Mouse (Mus musculus) kidney, postnatal 36 days (tissue): ENCODE data around the gene Cacnb3.

Experiments
- DNase-seq, 2 experiments: peaks; one replicate each; pipeline ENCODE4 v3.0.0; 2021 to 2022; ENCODE audit warnings: mixed read lengths in 2 of 2

Gene Cacnb3

DNA sequence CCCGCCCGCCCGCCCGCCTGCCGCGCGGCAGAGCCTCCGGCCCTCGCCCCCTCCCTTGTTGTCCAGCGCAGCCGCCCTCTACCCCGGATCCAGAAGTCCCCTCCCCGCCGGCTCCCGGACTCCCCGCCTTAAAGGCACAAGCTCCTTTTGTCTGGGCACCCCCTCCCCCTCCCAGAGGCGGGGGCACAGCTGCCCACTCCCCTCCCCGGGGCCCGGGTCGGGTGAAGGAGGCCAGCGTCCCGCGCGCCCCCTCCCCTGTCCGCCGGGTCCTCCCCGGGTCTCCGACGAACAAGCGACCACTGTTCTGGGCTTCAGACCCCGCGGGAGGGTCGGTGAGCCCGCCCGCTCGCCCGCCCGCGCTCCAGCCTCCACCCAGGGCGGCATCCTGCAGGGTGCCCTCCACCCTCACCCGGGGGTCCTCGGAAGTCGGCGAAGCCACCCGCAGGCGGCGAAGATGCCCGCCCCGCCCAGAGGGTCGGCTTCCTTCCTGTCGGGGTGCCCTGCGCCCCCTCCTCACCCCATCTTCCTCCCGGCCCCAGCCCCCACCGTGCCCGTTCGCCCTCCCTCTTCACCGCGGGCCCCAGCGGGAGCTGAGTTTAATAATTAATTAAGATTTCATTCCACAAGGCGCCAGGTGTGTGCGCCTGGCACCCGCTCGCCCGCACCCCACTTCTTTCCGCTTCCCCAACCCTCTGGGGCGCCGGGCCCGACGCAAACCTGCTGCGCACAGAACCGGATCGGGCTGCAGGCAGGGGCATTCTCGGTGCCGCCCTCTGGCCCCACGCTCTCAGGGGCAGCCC, 21.1 kb upstream of the Cacnb3 start, which contains the start of gene Adcy6:
Gene Adcy6, minus strand, starts transcription at position 746 of the 800 bp plus-strand sequence.
- DNase-seq: peak; percentile 92 to 93

GRCm38 (mm10) chr15:98610131-98610633, 20.5 kb upstream of the Cacnb3 start:
- no peak for DNase-seq

GRCm38 (mm10) chr15:98612229-98612628, 18.4 kb upstream of the Cacnb3 start:
- no peak for DNase-seq

GRCm38 (mm10) chr15:98614551-98614950, 16.1 kb upstream of the Cacnb3 start:
- DNase-seq: peak; percentile 77 to 83

DNA sequence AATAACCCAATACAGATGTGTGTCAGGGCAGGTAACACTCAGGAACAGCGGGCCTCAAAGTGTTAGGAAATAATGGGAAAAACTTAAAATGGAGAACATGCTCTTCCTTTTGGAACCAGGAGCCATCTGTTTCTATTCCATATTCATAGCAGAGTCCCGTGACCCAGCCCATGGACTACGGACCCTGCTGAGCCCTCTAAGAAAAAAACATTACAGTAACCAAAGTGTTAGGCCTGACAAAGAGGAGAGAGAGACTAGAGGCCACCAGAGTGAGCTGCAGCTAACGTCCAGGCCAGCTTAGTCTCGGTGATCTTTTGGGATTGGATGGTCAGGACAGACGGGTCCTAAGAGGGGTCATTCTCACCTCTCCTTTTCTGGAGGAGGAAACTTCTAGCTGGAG, 15.7 kb upstream of the Cacnb3 start:
- DNase-seq: peak; percentile 65 to 66

- no peak for DNase-seq
Observed at GRCm38 (mm10) chr15:98615751-98616150, 14.9 kb upstream of the Cacnb3 start.

DNA sequence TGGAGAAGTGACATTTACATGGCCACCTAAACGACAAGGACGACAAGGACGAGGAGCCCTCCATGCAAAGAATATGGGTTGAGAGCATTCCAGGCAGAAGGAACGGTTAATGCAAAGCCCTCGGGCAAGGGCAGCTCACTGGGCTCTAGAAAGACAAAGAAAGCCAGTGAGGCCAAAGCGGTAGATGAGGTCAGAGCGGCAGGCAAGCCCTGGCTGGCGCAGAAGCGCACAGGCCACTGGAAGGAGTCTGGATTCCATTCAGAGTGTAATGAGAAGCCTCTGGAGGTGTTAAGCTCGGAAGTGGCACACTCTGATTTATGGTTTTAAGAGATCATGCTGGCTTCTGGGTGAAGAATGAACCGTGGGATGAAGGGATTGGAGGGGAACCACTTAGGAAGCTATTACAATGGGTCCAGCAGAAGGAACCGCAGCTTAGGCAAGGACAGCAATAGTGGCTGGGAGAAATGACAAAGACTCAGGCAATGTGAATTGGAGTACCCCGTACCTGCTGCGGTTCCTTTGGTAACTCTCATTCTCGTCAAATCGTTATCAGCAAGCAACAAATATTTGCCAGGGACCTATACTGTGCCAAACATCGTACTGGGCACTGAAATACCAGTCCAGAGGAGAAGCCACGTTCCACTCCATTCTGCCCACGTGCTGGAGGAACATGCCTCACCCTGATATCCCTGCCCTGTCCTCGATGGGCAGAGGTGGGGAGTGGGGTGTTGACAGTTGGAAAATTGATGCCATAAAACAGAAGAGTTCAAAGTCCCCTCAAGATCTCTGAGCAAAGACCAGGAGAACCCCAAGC, 14.1 kb upstream of the Cacnb3 start:
- DNase-seq: peak; percentile 53 to 60

GRCm38 (mm10) chr15:98617176-98617537, 13.5 kb upstream of the Cacnb3 start:
- DNase-seq: peak; percentile 62 to 84

GRCm38 (mm10) chr15:98622199-98622598, 8.4 kb upstream of the Cacnb3 start:
- DNase-seq: peak; percentile 50 to 58

DNA sequence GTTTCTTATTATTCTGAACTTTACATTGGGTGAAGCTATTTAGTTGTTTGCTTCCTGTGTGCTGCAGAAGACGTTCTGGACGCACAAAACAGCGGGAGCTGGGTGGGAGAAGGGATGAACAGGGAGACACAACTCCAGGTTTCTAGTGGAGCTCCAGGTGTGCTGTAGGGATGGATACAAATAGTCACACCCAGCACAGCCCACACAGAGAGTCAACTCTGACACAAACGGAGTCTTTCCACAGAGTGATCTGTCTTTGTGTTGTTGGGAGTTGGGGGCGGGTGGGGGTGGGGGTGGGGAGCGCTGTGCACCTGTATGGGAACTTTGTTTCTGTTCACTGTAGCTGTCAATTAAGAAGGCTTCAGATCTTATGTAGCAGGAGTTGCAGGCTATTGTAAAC, 7.9 kb upstream of the Cacnb3 start:
- no peak for DNase-seq

DNA sequence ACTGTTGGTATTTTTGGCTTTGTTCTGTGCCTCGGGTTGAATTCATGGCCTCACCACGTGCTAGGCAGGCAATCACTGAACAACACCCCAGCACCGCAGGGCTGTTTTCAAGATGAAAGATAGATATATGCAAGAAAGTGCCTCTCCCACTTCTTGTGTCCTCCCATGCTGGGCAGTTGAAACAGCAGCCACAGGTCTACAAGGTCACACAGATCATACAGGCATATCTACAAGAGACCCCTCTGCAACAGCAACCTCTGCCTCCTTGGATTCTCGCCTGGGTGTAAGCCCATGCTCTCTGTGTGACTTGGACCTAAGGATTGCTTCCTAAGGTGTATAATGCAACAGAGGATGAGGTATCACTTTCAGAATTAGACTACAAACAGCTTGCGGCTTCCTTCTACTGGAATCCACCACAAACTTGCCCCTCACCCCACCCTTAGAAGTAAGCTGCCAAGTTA, 7.2 kb upstream of the Cacnb3 start:
- no peak for DNase-seq

DNA sequence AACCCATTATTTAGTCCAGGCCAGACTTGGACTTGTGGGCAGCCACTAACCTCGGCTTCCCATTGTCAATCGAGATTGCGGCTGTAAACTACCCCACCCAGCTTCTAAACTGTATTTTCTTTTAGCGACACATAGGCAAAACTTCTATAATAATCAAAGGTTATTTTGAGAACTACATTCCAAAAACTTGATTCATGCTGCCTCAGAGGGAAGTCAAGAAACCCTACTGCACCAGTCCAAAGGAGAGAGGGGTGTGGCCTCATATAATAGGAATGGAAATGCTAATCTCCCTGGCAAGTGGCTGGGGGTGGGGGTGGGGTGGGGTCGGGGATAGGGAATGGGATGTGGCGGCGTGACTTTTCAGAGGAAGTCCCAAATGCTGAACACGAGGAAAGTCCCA, 4.6 kb upstream of the Cacnb3 start:
- peak in 1 of 2 experiments; percentile 27 for DNase-seq

GRCm38 (mm10) chr15:98626487-98627212, 4.0 kb upstream of the Cacnb3 start:
- no peak for DNase-seq

DNA sequence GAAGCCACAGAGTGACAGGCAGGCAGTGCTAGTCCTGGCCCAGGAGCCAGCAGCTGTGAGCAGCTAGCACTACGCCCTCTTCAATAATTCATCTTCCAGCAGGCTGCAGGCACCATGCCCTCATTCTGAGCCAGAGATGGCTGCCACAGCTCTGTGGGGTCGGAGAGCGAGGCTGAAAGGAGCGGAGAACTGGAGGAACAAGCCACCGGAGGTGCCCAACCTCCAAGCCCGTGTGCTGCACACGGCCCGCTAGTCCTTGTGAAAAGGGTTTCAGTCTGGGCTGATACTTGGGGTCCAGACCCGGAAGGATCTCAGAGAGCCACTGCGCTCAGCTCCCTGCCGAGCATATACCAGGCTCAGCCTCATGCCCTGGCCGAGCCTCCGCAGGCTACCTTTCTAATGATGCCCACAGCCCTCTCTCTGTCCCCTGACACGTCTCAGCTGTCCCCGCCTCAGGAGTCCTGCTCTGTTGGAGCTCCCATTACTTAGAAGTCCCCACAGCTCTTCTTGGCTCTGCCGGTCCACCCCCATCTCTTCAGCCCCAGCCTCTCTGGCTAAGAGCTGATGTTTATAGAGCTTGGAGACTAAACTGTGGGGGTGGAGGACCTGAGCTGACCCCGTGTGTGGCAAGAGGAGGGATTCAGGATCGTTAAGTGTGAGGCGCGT, 1.9 kb upstream of the Cacnb3 start:
- no peak for DNase-seq

DNA sequence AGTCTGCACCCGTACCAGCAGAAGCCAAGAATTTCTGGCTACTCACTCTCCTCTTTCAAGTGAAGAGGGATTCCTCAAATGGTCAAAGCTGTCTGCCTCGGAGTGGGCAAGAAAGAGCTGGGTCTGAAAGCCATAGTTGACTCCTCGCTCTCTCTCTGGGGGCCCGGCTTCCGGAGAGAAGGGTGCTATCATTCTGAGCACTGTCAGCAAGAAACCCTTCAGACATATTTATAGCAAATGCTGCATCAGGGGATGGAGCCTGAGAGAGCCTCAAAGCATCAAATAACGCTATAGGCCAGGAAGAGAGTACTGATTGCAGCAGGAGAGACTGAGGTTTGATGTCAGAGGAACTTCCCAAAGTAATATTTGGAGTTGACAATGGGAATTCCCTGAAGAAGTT, 1.2 kb upstream of the Cacnb3 start:
- no peak for DNase-seq

GRCm38 (mm10) chr15:98631493-98631892, 853 bp downstream of the Cacnb3 start:
- peak; percentile 56 to 87 for DNase-seq

DNA sequence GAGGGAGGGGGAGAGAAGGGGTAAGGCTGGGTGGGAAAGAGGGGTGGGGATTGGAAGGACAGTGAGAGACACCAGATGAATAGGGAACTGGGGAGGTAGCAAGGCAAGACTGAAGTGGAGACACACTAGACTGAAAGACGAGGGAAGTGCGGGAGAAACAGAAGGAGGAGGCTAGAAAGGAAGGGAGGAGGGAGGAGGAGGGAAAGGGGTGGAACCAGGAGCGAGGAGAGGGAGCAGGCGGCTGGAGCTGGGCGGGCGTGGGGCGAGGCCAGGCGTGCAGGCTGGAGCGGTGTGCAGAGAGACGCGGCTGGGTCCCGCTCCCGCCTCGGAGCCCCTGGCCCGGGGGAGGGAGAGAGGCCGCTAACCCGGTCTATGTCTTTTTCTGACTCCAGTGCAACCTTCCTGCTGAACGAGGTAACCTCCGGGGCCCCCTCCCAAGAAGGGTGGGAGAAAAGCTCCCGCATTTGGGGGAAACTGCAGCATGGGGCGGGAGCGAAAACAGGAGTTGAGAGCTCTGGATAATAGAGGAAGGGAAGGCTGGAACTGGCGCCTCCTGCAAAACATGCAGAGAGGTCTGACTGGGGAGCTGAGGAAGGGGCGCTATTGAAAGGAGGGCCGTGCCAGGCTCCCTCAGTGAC, 1.6 kb downstream of the Cacnb3 start:
- peak; percentile 77 to 81 for DNase-seq

DNA sequence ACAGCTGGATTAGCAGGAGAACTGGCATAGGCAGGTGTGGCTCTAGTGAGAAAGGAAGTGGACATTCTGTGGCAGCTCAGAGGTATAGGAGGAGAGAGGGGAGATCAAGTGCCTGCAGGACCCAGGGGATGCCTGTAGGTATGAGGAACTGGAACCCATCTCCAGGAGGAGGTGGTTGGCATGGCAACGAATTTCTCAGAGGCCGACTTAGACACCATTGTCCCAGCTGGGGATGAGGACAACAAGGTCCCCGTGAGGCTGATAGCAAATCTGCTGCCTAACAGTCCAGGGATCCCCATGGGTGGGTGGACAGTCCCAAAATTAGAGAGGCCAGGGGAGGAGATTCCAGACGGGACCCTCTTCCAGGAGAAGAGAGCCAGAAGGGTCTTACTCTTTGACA, 2.3 kb downstream of the Cacnb3 start:
- DNase-seq: no peak

DNA sequence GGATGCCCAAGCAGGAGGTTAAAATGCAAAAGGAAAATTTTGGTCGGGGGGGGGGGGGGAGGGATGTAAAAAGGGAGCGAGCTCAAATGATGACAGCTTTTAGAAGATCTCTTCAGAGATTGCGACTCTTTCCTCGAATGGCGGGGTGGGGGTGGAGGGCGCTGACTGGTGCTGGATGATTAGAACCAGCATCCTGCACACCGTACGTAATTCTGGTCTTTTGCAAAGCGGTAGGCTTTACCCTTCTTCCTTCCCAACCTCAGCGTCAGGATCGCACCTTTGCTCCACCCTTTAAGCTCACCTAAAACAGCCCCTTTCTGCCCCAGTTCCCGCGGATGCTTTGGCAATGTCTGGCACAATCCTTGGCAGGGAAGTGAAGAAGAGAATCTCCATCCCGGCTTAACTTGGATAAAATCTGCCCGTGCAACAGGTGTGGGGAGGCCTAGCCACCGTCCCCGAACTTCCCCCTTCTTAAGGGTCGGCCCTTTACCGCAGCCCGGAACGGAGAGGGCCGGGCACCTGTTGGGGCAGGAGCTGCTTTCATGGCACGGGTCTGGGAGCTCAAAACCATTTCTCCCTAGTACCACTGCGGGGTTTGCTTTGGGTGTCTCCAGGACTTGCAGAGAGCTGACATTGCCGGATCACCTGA, 3.3 kb downstream of the Cacnb3 start:
- DNase-seq: no peak

GRCm38 (mm10) chr15:98634541-98635081, 4.0 kb downstream of the Cacnb3 start:
- peak; percentile 77 to 88 for DNase-seq

DNA sequence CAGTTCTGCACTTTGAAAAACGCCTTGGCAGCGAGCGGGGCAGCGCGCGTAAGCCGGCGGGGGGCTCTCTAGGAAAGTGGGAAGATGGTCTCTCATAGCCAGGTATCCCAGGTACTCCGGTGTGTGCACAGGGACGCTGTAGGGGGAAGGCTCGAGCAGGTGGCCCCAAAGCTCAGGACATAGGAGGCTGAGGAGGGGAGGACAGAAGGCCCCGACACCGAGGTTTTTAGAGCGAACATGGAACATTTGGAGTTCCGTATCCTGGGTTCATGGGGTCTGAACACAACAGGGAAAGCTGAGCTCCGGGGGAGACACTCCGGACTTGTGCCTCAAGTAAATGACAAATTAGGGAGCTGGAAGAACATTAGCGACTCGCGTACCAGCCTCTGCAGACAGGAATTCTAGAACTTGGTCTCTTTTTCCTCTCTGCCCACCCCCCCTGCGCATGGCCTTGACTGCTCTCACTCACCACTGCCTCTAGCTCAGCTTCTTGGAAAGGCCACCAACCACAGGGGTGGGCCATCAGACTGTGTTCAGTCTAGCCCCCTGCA, 4.7 kb downstream of the Cacnb3 start:
- no peak for DNase-seq
